In the genomic region with DNA sequence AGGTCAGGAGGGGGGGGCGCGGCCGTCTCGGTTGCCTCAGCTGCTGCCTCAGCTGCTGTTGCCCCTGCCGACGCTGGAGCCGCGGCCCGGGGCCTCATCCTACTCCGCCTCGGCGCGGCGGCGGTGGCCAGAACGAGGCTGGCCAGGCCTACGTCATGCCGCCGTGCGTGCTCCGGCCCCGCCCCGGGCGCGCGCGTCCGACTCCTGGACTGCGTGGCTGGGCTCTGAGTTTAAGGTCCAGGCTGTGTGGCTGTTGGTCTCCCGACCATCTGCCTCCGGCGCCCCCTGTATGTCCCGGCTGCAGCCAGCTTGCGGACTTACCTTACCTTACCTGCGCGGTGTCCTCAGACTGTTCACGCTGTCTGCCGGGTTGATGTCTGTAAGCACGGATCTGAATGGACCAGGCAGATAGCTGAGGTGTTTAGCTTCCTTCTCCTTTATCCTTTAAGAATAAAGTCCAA, we compare ENCODE assay signal across 8 mouse cellular contexts. TPM values are rescaled to one million over a fixed set of nuclear protein-coding genes. Genes with fewer than 3 reads are reported as not detected.
DNase-seq lines count a peak whose midpoint lies in the region; ATAC-seq and TF ChIP-seq lines count a peak whose summit lies in the region.

No protein-coding gene starts in this region.

- H3K4me3 ChIP-seq in E14TG2a.4 (replicated peaks; ENCODE audit: low read length): peak overlapping the region; percentile 88
- peak overlapping the region; percentile 92 for H3K4me3 ChIP-seq in forebrain, embryonic 13.5 days
- peak overlapping the region; percentile 89 for H3K4me3 ChIP-seq in neural tube, embryonic 15.5 days (replicated peaks)

- WGBS in forebrain, embryonic 13.5 days: 1% methylated on average over 38 of the region's 39 CpGs
- WGBS in neural tube, embryonic 15.5 days: under 1% methylated on average over 36 of the region's 39 CpGs

- no peaks in the 10 kb centered on the region for H3K36me3 ChIP-seq in E14TG2a.4 (ENCODE audit: insufficient read depth, low read length)
- H3K36me3 ChIP-seq in forebrain, embryonic 13.5 days (ENCODE audit: poor library complexity, severe bottlenecking): peaks cover 6% of the 10 kb centered on the region; the same call in 1 of the 2 replicates
- no peaks in the 10 kb centered on the region for H3K36me3 ChIP-seq in neural tube, embryonic 15.5 days

- H3K4me1 ChIP-seq in E14TG2a.4 (replicated peaks; ENCODE audit: low read depth, low read length): peaks cover 12% of the 10 kb centered on the region
- peaks cover 13% of the 10 kb centered on the region for H3K4me1 ChIP-seq in forebrain, embryonic 13.5 days
- peaks cover 24% of the 10 kb centered on the region for H3K4me1 ChIP-seq in neural tube, embryonic 15.5 days

- peak; percentile 72 for DNase-seq in c-Kit-positive CD71-positive TER-119-positive erythroid progenitor cells, embryonic 14.5 days (ENCODE audit: low spot score)
- DNase-seq in heart, postnatal 14 days: peak; percentile 95
- peak; percentile 91 for DNase-seq in layer of hippocampus, adult 11-12 months (ENCODE audit: low spot score)
- peak; percentile 88 to 91 for DNase-seq in lung, adult 18-20 months
- peak; percentile 93 for DNase-seq in testis, postnatal 14 days (ENCODE audit: low spot score)

- H3K9ac ChIP-seq in forebrain, embryonic 13.5 days: peak overlapping the region; percentile 94
- H3K9ac ChIP-seq in neural tube, embryonic 15.5 days (replicated peaks): peak overlapping the region; percentile 96

- intact Hi-C loops in heart, postnatal 14 days (cut with DNase I): loop anchor here (2.0 kb wide), 1 partner anchor 38 kb away; no protein-coding TSS in a partner anchor

- no peaks in the 10 kb centered on the region for H3K9me3 ChIP-seq in E14TG2a.4 (ENCODE audit: low read length)
- no peaks in the 10 kb centered on the region for H3K9me3 ChIP-seq in forebrain, embryonic 13.5 days (replicated peaks)
- no peaks in the 10 kb centered on the region for H3K9me3 ChIP-seq in neural tube, embryonic 15.5 days (replicated peaks)

- peaks cover 22% of the 10 kb centered on the region for H3K27me3 ChIP-seq in E14TG2a.4 (ENCODE audit: insufficient read depth, low read length)
- no peaks in the 10 kb centered on the region for H3K27me3 ChIP-seq in forebrain, embryonic 13.5 days
- H3K27me3 ChIP-seq in neural tube, embryonic 15.5 days (replicated peaks): no peaks in the 10 kb centered on the region

- H3K4me2 ChIP-seq in forebrain, embryonic 13.5 days: peak overlapping the region; percentile 69
- peak overlapping the region; percentile 64 for H3K4me2 ChIP-seq in neural tube, embryonic 15.5 days

- TF ChIP-seq CTCF in E14TG2a.4 (conservative IDR thresholded peaks at IDR 0.05; ENCODE audit: low read length): no peak

- peak; percentile 99 for ATAC-seq in forebrain, embryonic 13.5 days
- peak; percentile 99 for ATAC-seq in neural tube, embryonic 15.5 days (ENCODE audit: low FRiP score)

- peak overlapping the region; percentile 93 for H3K27ac ChIP-seq in forebrain, embryonic 13.5 days
- peak overlapping the region; percentile 95 for H3K27ac ChIP-seq in neural tube, embryonic 15.5 days (replicated peaks)

RNA-seq across cellular contexts. Expression of a gene that starts 7.9 kb away (rescaled TPM):
- 46.5 and 49.2 TPM in 2 replicates for polyA plus RNA-seq in forebrain, embryonic 13.5 days (2015; fragmentation: Nextera tagmentation; extraction: Ambion mirVana)
- 100 to 1,000 TPM; 102 to 106 TPM for total RNA-seq in heart, postnatal 14 days (2021)
- polyA plus RNA-seq in neural tube, embryonic 15.5 days (2015; fragmentation: Nextera tagmentation; extraction: Ambion mirVana): 58.1 and 67.8 TPM in 2 replicates

RNA-seq across cellular contexts. Expression of a gene that starts 54.5 kb away (rescaled TPM):
- polyA plus RNA-seq in forebrain, embryonic 13.5 days (2015; fragmentation: Nextera tagmentation; extraction: Ambion mirVana): not detected in 2 replicates
- total RNA-seq in heart, postnatal 14 days (2021): not detected
- polyA plus RNA-seq in neural tube, embryonic 15.5 days (2015; fragmentation: Nextera tagmentation; extraction: Ambion mirVana): not detected in 2 replicates

Comparison
In these comparisons a context has a peak if more than half of its experiments do, and no peak if none do; other contexts are left out.
1. Peak in every context shown above with its lines: DNase-seq, ATAC-seq, H3K4me3 ChIP-seq and H3K27ac ChIP-seq.